Mouse (Mus musculus) CH12F3 (cell line): ENCODE data around the gene Pdia3.
"Not testable (repeated sequence)": the region's sequence is repeated elsewhere in the genome, so short reads cannot be mapped to it uniquely, and the experiment has no call there.

ENCODE experiments used
- in situ Hi-C: fragments of 300-500 bp; cut with MboI; formaldehyde crosslinking; loops from 2 replicates; pipeline ENCODE4 v1.14.3; 2020; ENCODE audit warnings: low sequenced_read_pairs

Gene Pdia3

DNA sequence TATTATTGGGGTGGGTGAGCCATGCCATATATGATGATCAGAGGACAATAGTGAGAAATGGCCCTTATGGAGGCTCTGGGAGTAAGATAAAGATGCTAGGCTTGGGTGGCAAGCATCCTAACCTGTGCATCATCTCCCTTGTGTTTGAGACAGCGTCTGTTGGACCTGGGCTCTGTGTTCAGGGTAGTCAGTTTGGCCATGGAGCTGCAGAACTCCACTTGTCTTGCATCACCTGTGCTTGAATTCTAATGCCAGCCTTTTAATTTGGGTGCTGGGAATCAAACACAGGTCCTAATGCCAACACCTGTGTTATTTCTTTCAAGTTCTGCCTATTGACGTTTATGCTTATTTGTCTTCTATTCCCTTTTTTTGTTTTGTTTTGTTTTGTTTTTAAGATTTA, 61.7 kb downstream of the Pdia3 start:
- in situ Hi-C loops, result not testable (repeated sequence)

DNA sequence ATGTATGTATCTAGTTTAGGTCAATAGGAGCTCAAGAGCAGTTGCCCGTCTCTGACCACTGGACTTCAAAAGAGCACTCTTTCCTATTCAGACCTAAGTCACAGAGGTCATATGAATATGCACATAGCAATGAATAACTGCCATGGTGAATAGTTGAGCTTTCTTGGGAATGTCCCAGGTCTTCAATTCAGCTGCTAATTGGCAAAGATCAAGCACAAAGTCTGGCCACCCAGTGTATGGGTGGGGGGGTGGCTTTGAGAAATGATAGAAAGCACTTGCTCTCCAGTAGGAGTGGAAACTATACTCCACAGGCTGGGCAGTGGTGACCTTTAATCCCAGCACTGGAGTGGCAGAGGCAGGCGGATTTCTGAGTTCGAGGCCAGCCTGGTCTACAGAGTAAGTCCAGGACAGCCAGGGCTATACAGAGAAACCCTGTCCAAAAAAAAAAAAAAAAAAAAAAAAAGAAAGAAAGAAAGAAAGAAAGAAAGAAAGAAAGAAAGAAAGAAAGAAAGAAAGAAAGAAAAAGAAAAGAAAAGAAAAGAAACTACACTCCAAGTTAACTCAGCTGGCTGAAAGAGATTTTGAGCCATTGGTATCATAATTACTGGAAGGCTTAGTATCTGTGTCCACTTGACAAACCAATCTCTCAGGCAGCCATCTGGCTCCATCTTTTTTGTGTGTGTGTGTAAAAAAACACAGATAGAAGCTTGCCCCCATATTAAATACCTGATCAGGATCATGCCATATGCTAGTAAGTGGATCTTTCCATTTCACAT, 64.1 kb downstream of the Pdia3 start:
- in situ Hi-C loops, result no loop called here

DNA sequence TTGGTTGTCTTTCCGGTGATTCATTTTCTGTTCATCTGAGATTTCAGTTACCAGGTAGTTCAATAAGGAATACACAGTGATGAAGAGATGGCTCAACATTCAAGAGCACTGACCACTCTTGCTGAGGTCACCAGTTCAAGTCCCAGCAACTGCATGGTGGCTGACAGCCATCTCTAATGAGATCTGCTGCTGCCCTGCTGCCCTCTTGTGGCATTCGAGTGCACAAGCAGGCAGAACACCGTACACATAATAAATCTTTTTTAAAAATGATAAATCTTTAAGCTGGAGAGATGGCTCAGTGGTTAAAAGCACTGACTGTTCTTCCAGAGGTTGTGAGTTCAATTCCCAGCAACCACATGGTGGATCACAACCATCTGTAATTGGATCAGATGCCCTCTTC, 66.9 kb downstream of the Pdia3 start:
- in situ Hi-C loops, result no loop called here

DNA sequence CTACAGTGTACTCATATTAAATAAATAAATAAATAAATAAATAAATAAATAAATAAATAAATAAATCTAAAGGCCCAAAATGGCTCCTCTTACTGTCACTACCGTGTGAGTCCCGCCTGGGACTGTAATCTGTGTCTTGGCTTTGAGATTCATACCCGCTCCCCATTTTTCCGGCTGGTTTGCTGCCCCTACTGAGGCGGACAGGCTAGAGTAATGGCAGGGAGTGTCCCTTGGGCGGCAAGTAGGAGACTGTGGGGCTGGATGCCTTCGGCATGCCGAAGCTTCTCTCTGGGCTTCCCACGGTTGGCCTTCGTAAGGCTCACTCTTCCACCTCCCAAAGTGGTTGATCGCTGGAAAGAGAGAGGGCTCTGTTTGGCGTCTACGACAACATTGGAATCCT, 67.3 kb downstream of the Pdia3 start:
- in situ Hi-C loops, result not testable (repeated sequence)

- in situ Hi-C loops, result no loop called here
Observed at GRCm38 (mm10) chr2:121483576-121483975, 70.0 kb downstream of the Pdia3 start.

DNA sequence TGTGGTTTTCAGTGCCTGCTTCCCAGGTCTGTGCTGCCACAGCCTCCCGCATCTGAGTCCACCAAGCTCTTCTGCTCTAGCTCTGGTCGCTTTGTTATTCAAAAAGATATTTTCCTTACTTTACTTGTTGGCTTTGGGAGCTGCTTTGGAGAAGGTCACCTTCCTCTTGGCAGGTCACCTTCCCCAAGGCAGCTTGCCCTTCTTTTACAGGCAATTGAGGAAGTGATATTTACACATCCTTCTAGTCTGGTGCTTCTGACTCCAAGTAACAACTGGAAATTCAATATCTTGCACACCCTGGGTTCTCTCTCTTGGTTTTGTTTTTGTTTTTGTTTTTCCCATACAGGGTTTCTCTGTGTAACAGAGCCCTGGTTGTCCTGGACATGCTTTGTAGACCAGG, 70.8 kb downstream of the Pdia3 start:
- in situ Hi-C loops, result not testable (repeated sequence)
